ENCODE assay signal across 29 mouse cellular contexts in genomic region chrX:52699615-52700014, GRCm38 (mm10).
DNase-seq lines count a peak whose midpoint lies in the region; ATAC-seq and TF ChIP-seq lines count a peak whose summit lies in the region.
"Had no signal": no experiment of that assay in that cellular context is flagged by ENCODE, and none has a peak within 500 bp of the region (broad histone marks: within the 10 kb centered on the region; RNA-seq: fewer than 3 reads in every experiment).

No protein-coding gene starts in this region.

- no peaks in the 10 kb centered on the region; a peak in 1 of 4 replicates for H3K4me1 ChIP-seq in CH12.LX (ENCODE audit: control insufficient read depth in 1 of 2, insufficient read depth in 2 of 2)
- H3K4me1 ChIP-seq in hindbrain, embryonic 13.5 days (replicated peaks): no peaks in the 10 kb centered on the region
- H3K4me1 ChIP-seq: embryonic facial prominence, embryonic 10.5 days; embryonic facial prominence, embryonic 13.5 days; heart, embryonic 12.5 days; heart, embryonic 15.5 days; hindbrain, embryonic 10.5 days had no signal

- no peak for TF ChIP-seq RAD21 in CH12.LX (IDR thresholded peaks at IDR 0.05; ENCODE audit: low read depth, low read length)

- no peak; the same call in 1 of the 2 replicates for TF ChIP-seq EP300 in CH12.LX (IDR thresholded peaks at IDR 0.05; ENCODE audit: low read length)

- H3K9me3 ChIP-seq in CH12.LX (replicated peaks; ENCODE audit: low read length): no peaks in the 10 kb centered on the region
- no peaks in the 10 kb centered on the region; the same call in 1 of the 2 replicates for H3K9me3 ChIP-seq in hindbrain, embryonic 13.5 days
- H3K9me3 ChIP-seq: embryonic facial prominence, embryonic 10.5 days; embryonic facial prominence, embryonic 13.5 days; G1E; heart, embryonic 12.5 days; heart, embryonic 15.5 days; hindbrain, embryonic 10.5 days had no signal

- H3K9ac ChIP-seq in CH12.LX (ENCODE audit: insufficient read depth, low read depth): no peak overlapping the region
- H3K9ac ChIP-seq in hindbrain, embryonic 13.5 days: no peak overlapping the region
- H3K9ac ChIP-seq: embryonic facial prominence, embryonic 13.5 days; forebrain, postnatal 0 days; heart, embryonic 12.5 days; heart, embryonic 15.5 days; hindbrain, embryonic 14.5 days had no signal

- no peak for TF ChIP-seq POLR2A in CH12.LX (IDR thresholded peaks at IDR 0.05; ENCODE audit: low read depth, low read length)

- no peak overlapping the region for H3K27ac ChIP-seq in CH12.LX (ENCODE audit: insufficient read depth, low read depth)
- H3K27ac ChIP-seq in hindbrain, embryonic 13.5 days: no peak overlapping the region
- H3K27ac ChIP-seq: embryonic facial prominence, embryonic 10.5 days; embryonic facial prominence, embryonic 13.5 days; gastrocnemius, adult 2 months; heart, embryonic 15.5 days; hindbrain, embryonic 10.5 days; hindbrain, embryonic 14.5 days had no signal

- dilution Hi-C loops in CH12.LX (cut with MboI; ENCODE audit: extremely low pct_ligation_motif_present, extremely low pct_unique_long_range_greater_than_20kb, low sequenced_read_pairs): no loop called here

- in situ Hi-C loops in CH12.LX (cut with MboI; ENCODE audit: low pct_ligation_motif_present, low pct_unique_long_range_greater_than_20kb, low sequenced_read_pairs): loop anchor here (25.0 kb wide), 1 partner anchor 237 kb away; no protein-coding TSS in a partner anchor

- no peak overlapping the region for H3K4me3 ChIP-seq in CH12.LX (replicated peaks in 1 of 3; ENCODE audit: low read depth in 2 of 3, low read length in 2 of 3, poor library complexity in 1 of 3)
- no peak overlapping the region for H3K4me3 ChIP-seq in hindbrain, embryonic 13.5 days
- H3K4me3 ChIP-seq: embryonic facial prominence, embryonic 10.5 days; embryonic facial prominence, embryonic 13.5 days; erythroblast, embryonic 14.5 days; gastrocnemius, adult 2 months; heart, embryonic 12.5 days; heart, embryonic 15.5 days; hindbrain, embryonic 10.5 days had no signal

- TF ChIP-seq CTCF in CH12.LX (conservative IDR thresholded peaks at IDR 0.05 in 1 of 2, IDR thresholded peaks at IDR 0.05 in 1 of 2; ENCODE audit: low read depth in 2 of 2, low read length in 2 of 2): no peak

- DNase-seq in 416B (ENCODE audit: low read depth) (peak; percentile 6), CH12.LX (ENCODE audit: extremely low read depth) (peak; percentile 13)
- peak; percentile 38 for DNase-seq in splenic B cell, adult 2 months (ENCODE audit: low read depth, low spot score)
- no peak for DNase-seq in kidney, postnatal 10 days
- DNase-seq in gastrocnemius, postnatal 4 days (ENCODE audit: low spot score in 2 of 2): no peak
- DNase-seq: adrenal gland, adult 2 months; adrenal gland, postnatal 25 days; cerebellum, adult 11-12 months; cerebellum, adult 8-10 months; cerebellum, postnatal 10 days; cerebellum, postnatal 36 days; embryo, embryonic 11 days; forebrain, postnatal 0 days; gastrocnemius, adult 2 months; gastrocnemius, postnatal 14 days; heart, postnatal 10 days; heart, postnatal 36 days had no signal

- no peak overlapping the region for H3K4me2 ChIP-seq in CH12.LX (ENCODE audit: insufficient read depth, low read depth, poor library complexity, severe bottlenecking)
- no peak overlapping the region for H3K4me2 ChIP-seq in hindbrain, embryonic 13.5 days
- H3K4me2 ChIP-seq: embryonic facial prominence, embryonic 13.5 days; heart, embryonic 12.5 days; heart, embryonic 15.5 days; hindbrain, embryonic 14.5 days had no signal

- H3K79me2 ChIP-seq in CH12.LX (replicated peaks; ENCODE audit: control insufficient read depth, extremely low read depth, insufficient read depth, poor library complexity, severe bottlenecking): no peaks in the 10 kb centered on the region

- H3K27me3 ChIP-seq in CH12.LX (replicated peaks): no peaks in the 10 kb centered on the region
- H3K27me3 ChIP-seq in splenic B cell, adult 2 months (ENCODE audit: control insufficient read depth, insufficient read depth, low read length, poor library complexity, severe bottlenecking): no peaks in the 10 kb centered on the region
- H3K27me3 ChIP-seq in hindbrain, embryonic 13.5 days: no peaks in the 10 kb centered on the region
- H3K27me3 ChIP-seq: heart, embryonic 12.5 days; heart, embryonic 15.5 days had no signal

- no peaks in the 10 kb centered on the region for H3K36me3 ChIP-seq in CH12.LX (replicated peaks in 1 of 2; ENCODE audit: control insufficient read depth in 1 of 2, insufficient read depth in 1 of 2, low read length in 1 of 2)
- H3K36me3 ChIP-seq in splenic B cell, adult 2 months (ENCODE audit: control insufficient read depth, insufficient read depth, low read length, poor library complexity, severe bottlenecking): no peaks in the 10 kb centered on the region
- H3K36me3 ChIP-seq in hindbrain, embryonic 13.5 days: no peaks in the 10 kb centered on the region
- H3K36me3 ChIP-seq: embryonic facial prominence, embryonic 10.5 days; embryonic facial prominence, embryonic 13.5 days; G1E; heart, embryonic 12.5 days; heart, embryonic 15.5 days; hindbrain, embryonic 10.5 days had no signal

- WGBS in hindbrain, embryonic 13.5 days: 88% methylated on average over 1 of the region's 1 CpGs

- ATAC-seq in megakaryocyte, adult 5-6 weeks (ENCODE audit: poor library complexity, severe bottlenecking): peak; percentile 33; the same call in 1 of the 2 replicates
- no peak for ATAC-seq in hindbrain, embryonic 13.5 days (ENCODE audit: low FRiP score)
- ATAC-seq: forebrain, embryonic 14.5 days; forebrain, postnatal 0 days; intestine, postnatal 0 days had no signal

TF ChIP-seq in CH12.LX, 34 proteins besides CTCF, POLR2A, EP300 and RAD21:
- TF ChIP-seq ETS1 (conservative IDR thresholded peaks at IDR 0.05; ENCODE audit: low read depth, low read length) (no peak), MYC (IDR thresholded peaks at IDR 0.05; ENCODE audit: low read depth, low read length) (no peak), ELF1 (IDR thresholded peaks at IDR 0.05; ENCODE audit: low read depth, low read length) (no peak), MEF2A (IDR thresholded peaks at IDR 0.05; ENCODE audit: borderline replicate concordance, low read depth, low read length) (peak; percentile 15; the same call in 1 of the 2 replicates), BHLHE40 (IDR thresholded peaks at IDR 0.05; ENCODE audit: low read depth, low read length) (no peak), MXI1 (IDR thresholded peaks at IDR 0.05; ENCODE audit: low read depth, low read length) (no peak), NRF1 (IDR thresholded peaks at IDR 0.05; ENCODE audit: low read depth, low read length) (no peak), JUN (IDR thresholded peaks at IDR 0.05; ENCODE audit: insufficient read depth, low read depth, low read length) (peak; percentile 59), USF1 (IDR thresholded peaks at IDR 0.05; ENCODE audit: low read depth, low read length) (no peak), JUND (conservative IDR thresholded peaks at IDR 0.05; ENCODE audit: low read depth, low read length) (peak; percentile 48; the same call in 1 of the 2 replicates), ZKSCAN1 (IDR thresholded peaks at IDR 0.05; ENCODE audit: borderline replicate concordance, low read depth, low read length) (no peak), TBP (conservative IDR thresholded peaks at IDR 0.05; ENCODE audit: low read depth, low read length) (no peak)

Comparison
In these comparisons a context has a peak if more than half of its experiments do, and no peak if none do; other contexts are left out.
1. DNase-seq: peak in 416B (single experiment), CH12.LX (single experiment) and splenic B cell, adult 2 months (single experiment); none in kidney, postnatal 10 days (single experiment) and gastrocnemius, postnatal 4 days (0 of 2).